Mouse (Mus musculus): ENCODE data around the gene Syt1. TPM values are rescaled to one million over a fixed set of nuclear protein-coding genes. Genes with fewer than 3 reads are reported as not detected.

The Syt1 gene
- total RNA-seq, 2 experiments from 2014 or later: 1,179 to 1,188 TPM

GRCm38 (mm10) chr10:108531111-108531510, 479.7 kb downstream of the Syt1 start:
- Histone ChIP-seq H3K27ac (peak overlapping the region; percentile 45; the same call in 1 of the 2 replicates), H3K4me3 (no peak overlapping the region)
- TF ChIP-seq CTCF (IDR thresholded peaks at IDR 0.05): no peak
- intact Hi-C loops (cut with DNase I): no loop called here
- no peak for DNase-seq (ENCODE audit: extremely low spot score in 1 of 2, low spot score in 2 of 2)

GRCm38 (mm10) chr10:108528338-108528737, 482.4 kb downstream of the Syt1 start:
- intact Hi-C loops (cut with DNase I): no loop called here
- Histone ChIP-seq H3K4me3 (no peak overlapping the region), H3K27ac (peak overlapping the region; percentile 50; the same call in 1 of the 2 replicates)
- no peak for DNase-seq (ENCODE audit: extremely low spot score in 1 of 2, low spot score in 2 of 2)
- no peak for TF ChIP-seq CTCF (IDR thresholded peaks at IDR 0.05)

GRCm38 (mm10) chr10:108525506-108525905, 485.3 kb downstream of the Syt1 start:
- no peak for TF ChIP-seq CTCF (IDR thresholded peaks at IDR 0.05)
- H3K4me3 ChIP-seq: no peak overlapping the region
- H3K27ac ChIP-seq: no peak overlapping the region; the same call in 1 of the 2 replicates
- no peak for DNase-seq (ENCODE audit: extremely low spot score in 1 of 2, low spot score in 2 of 2)
- intact Hi-C loops (cut with DNase I): no loop called here

GRCm38 (mm10) chr10:108524306-108525029, 486.3 kb downstream of the Syt1 start:
- Histone ChIP-seq H3K27ac (peak overlapping the region; percentile 72), H3K4me3 (no peak overlapping the region)
- intact Hi-C loops (cut with DNase I): loop anchor here (5.0 kb wide), 2 partner anchors 67 to 222 kb away; no protein-coding TSS in a partner anchor
- no peak for DNase-seq (ENCODE audit: extremely low spot score in 1 of 2, low spot score in 2 of 2)
- TF ChIP-seq CTCF (IDR thresholded peaks at IDR 0.05): peak; percentile 48

- intact Hi-C loops (cut with DNase I): no loop called here
- Histone ChIP-seq H3K27ac (no peak overlapping the region), H3K4me3 (no peak overlapping the region)
- TF ChIP-seq CTCF (IDR thresholded peaks at IDR 0.05): no peak
- DNase-seq (ENCODE audit: extremely low spot score in 1 of 2, low spot score in 2 of 2): no peak
These were observed 491.6 kb downstream of the Syt1 start for GRCm38 (mm10) chr10:108519156-108519555.

- H3K27ac ChIP-seq: no peak overlapping the region
- intact Hi-C loops (cut with DNase I): no loop called here
- H3K4me3 ChIP-seq: no peak overlapping the region
- DNase-seq (ENCODE audit: extremely low spot score in 1 of 2, low spot score in 2 of 2): no peak
- no peak for TF ChIP-seq CTCF (IDR thresholded peaks at IDR 0.05)
These were observed 493.7 kb downstream of the Syt1 start for GRCm38 (mm10) chr10:108517076-108517475.

- Histone ChIP-seq H3K4me3 (no peak overlapping the region), H3K27ac (peak overlapping the region; percentile 20; the same call in 1 of the 2 replicates)
- DNase-seq (ENCODE audit: extremely low spot score in 1 of 2, low spot score in 2 of 2): no peak
- intact Hi-C loops (cut with DNase I): no loop called here
- no peak for TF ChIP-seq CTCF (IDR thresholded peaks at IDR 0.05)
These were observed 496.1 kb downstream of the Syt1 start for GRCm38 (mm10) chr10:108514671-108515070.

GRCm38 (mm10) chr10:108509579-108509978, 501.2 kb downstream of the Syt1 start:
- DNase-seq (ENCODE audit: extremely low spot score in 1 of 2, low spot score in 2 of 2): no peak
- no peak for TF ChIP-seq CTCF (IDR thresholded peaks at IDR 0.05)
- Histone ChIP-seq H3K4me3 (no peak overlapping the region), H3K27ac (no peak overlapping the region; the same call in 1 of the 2 replicates)
- intact Hi-C loops (cut with DNase I): no loop called here

- H3K27ac ChIP-seq: peak overlapping the region; percentile 69
- no peak for DNase-seq (ENCODE audit: extremely low spot score in 1 of 2, low spot score in 2 of 2)
- intact Hi-C loops (cut with DNase I): no loop called here
- no peak for TF ChIP-seq CTCF (IDR thresholded peaks at IDR 0.05)
- H3K4me3 ChIP-seq: no peak overlapping the region
These were observed 503.9 kb downstream of the Syt1 start for GRCm38 (mm10) chr10:108506917-108507316.

- intact Hi-C loops (cut with DNase I): no loop called here
- Histone ChIP-seq H3K4me3 (no peak overlapping the region), H3K27ac (peak overlapping the region; percentile 30)
- no peak for TF ChIP-seq CTCF (IDR thresholded peaks at IDR 0.05)
- DNase-seq (ENCODE audit: extremely low spot score in 1 of 2, low spot score in 2 of 2): no peak
These were observed 505.9 kb downstream of the Syt1 start for GRCm38 (mm10) chr10:108504925-108505324.

GRCm38 (mm10) chr10:108504128-108504870, 506.5 kb downstream of the Syt1 start:
- no peak for TF ChIP-seq CTCF (IDR thresholded peaks at IDR 0.05)
- intact Hi-C loops (cut with DNase I): no loop called here
- peak overlapping the region; percentile 59 for H3K27ac ChIP-seq
- H3K4me3 ChIP-seq: no peak overlapping the region
- DNase-seq (ENCODE audit: extremely low spot score in 1 of 2, low spot score in 2 of 2): no peak

GRCm38 (mm10) chr10:108490231-108490630, 520.6 kb downstream of the Syt1 start:
- intact Hi-C loops (cut with DNase I): no loop called here
- H3K27ac ChIP-seq: no peak overlapping the region
- no peak overlapping the region for H3K4me3 ChIP-seq
- TF ChIP-seq CTCF (IDR thresholded peaks at IDR 0.05): no peak
- DNase-seq (ENCODE audit: extremely low spot score in 1 of 2, low spot score in 2 of 2): no peak

Measured in left cerebral cortex, adult 2 months (tissue).